ENCODE assay signal across 25 mouse cellular contexts in the genomic region with DNA sequence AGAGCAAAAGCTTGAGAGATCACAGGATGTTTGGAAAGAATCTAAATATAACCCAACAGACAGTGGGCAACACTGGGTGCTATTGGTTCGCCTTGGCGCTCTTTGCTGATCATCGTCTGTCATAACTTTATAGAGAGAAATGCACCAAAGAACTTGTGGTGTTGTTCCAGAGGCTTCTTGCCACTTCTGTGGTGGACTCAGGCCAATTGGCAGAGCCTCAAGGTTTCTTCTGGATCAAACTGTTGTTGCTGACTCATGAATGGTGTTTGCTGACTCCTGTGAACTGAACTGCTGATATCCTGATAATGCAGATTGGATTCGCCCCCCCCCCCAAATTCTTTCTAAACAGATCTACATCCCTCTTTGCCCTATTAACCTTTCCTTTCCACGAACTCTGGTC. TPM values are rescaled to one million over a fixed set of nuclear protein-coding genes. Genes with fewer than 3 reads are reported as not detected.
A peak's percentile ranks its signal among the peaks of the same experiment; 100 is the strongest.
DNase-seq lines count a peak whose midpoint lies in the region; ATAC-seq and TF ChIP-seq lines count a peak whose summit lies in the region.
"Had no signal": no experiment of that assay in that cellular context is flagged by ENCODE, and none has a peak within 500 bp of the region (broad histone marks: within the 10 kb centered on the region; RNA-seq: fewer than 3 reads in every experiment).

No protein-coding gene starts in this region.

- H3K4me3 ChIP-seq in liver, adult 2 months (ENCODE audit: insufficient read depth, low read depth, low read length), result no peak overlapping the region
- H3K4me3 ChIP-seq in liver, embryonic 11.5 days (ENCODE audit: low read depth, low read length), result no peak overlapping the region
- H3K4me3 ChIP-seq in heart, embryonic 12.5 days, result no peak overlapping the region
- H3K4me3 ChIP-seq: embryonic facial prominence, embryonic 15.5 days; forebrain, embryonic 12.5 days; heart, embryonic 10.5 days; hindbrain, embryonic 13.5 days; lung, embryonic 15.5 days had no signal

- H3K36me3 ChIP-seq in liver, adult 2 months (ENCODE audit: control insufficient read depth, insufficient read depth, low read length), result no peaks in the 10 kb centered on the region
- no peaks in the 10 kb centered on the region for H3K36me3 ChIP-seq in liver, embryonic 11.5 days (ENCODE audit: control insufficient read depth, insufficient read depth, low read length)
- no peaks in the 10 kb centered on the region for H3K36me3 ChIP-seq in heart, embryonic 12.5 days
- H3K36me3 ChIP-seq: embryonic facial prominence, embryonic 15.5 days; forebrain, embryonic 12.5 days; heart, embryonic 10.5 days; hindbrain, embryonic 13.5 days; lung, embryonic 15.5 days had no signal

- WGBS in liver, adult 2 months, result 75% methylated on average over 5 of the region's 5 CpGs
- whole genome bisulfite sequencing in liver, embryonic 11.5 days, result 88% methylated on average over 5 of the region's 5 CpGs
- WGBS in heart, embryonic 12.5 days, result 89% methylated on average over 5 of the region's 5 CpGs

- H3K27me3 ChIP-seq in liver, adult 2 months (ENCODE audit: control insufficient read depth, insufficient read depth, low read length), result no peaks in the 10 kb centered on the region
- no peaks in the 10 kb centered on the region for H3K27me3 ChIP-seq in liver, embryonic 11.5 days (replicated peaks; ENCODE audit: control insufficient read depth, insufficient read depth, low read length)
- H3K27me3 ChIP-seq in heart, embryonic 12.5 days (replicated peaks), result no peaks in the 10 kb centered on the region
- H3K27me3 ChIP-seq: embryonic facial prominence, embryonic 15.5 days; forebrain, embryonic 12.5 days; hindbrain, embryonic 13.5 days; lung, embryonic 15.5 days had no signal

- peak; percentile 6 for DNase-seq in cerebellum, postnatal 10 days
- no peak for DNase-seq in cerebellum, adult 9-11 months
- peak; percentile 79 for DNase-seq in liver, adult 2 months (ENCODE audit: extremely low read depth, low read depth, low spot score)
- no peak for DNase-seq in liver, embryonic 11.5 days (ENCODE audit: low spot score)
- peak; percentile 74 for DNase-seq in adrenal gland, postnatal 14 days
- no peak for DNase-seq in embryo, embryonic 10 days (ENCODE audit: low spot score)
- DNase-seq: cerebellum, adult 11 months; cerebellum, adult 9-10 months; gastrocnemius, postnatal 25 days; heart, adult 11 months; heart, postnatal 4 days; liver; right cerebral cortex, adult 18-20 months; spleen, adult 18-20 months; thymus, postnatal 14 days had no signal

- H3K79me2 ChIP-seq in liver, adult 2 months (ENCODE audit: control insufficient read depth, insufficient read depth, low read length), result no peaks in the 10 kb centered on the region

- ATAC-seq in liver, embryonic 11.5 days (replicated peaks; ENCODE audit: low FRiP score), result no peak
- no peak for ATAC-seq in heart, embryonic 12.5 days (ENCODE audit: insufficient number of reproducible peaks, low FRiP score)
- ATAC-seq: CD4-positive, CD25-positive, alpha-beta regulatory T cell, adult 4 months; intestine, embryonic 16.5 days; midbrain, embryonic 16.5 days had no signal

- no peak for TF ChIP-seq CTCF in liver, adult 2 months (IDR thresholded peaks at IDR 0.05; ENCODE audit: low read depth, low read length)

- TF ChIP-seq POLR2A in liver, adult 2 months (IDR thresholded peaks at IDR 0.05; ENCODE audit: extremely low read depth, insufficient read depth, low read length), result no peak

- H3K27ac ChIP-seq in liver, adult 2 months (replicated peaks; ENCODE audit: insufficient read depth, low read depth, low read length), result no peak overlapping the region
- no peak overlapping the region for H3K27ac ChIP-seq in liver, embryonic 11.5 days (ENCODE audit: low read depth, low read length)
- no peak overlapping the region for H3K27ac ChIP-seq in heart, embryonic 12.5 days (ENCODE audit: poor library complexity, severe bottlenecking)
- H3K27ac ChIP-seq: embryonic facial prominence, embryonic 15.5 days; forebrain, embryonic 12.5 days; heart, embryonic 10.5 days; hindbrain, embryonic 13.5 days; lung, embryonic 15.5 days had no signal

- no peaks in the 10 kb centered on the region for H3K9me3 ChIP-seq in liver, embryonic 11.5 days (ENCODE audit: control insufficient read depth, low read length)
- 0 out of 2 replicates have a peak, but pooled peaks cover 5% of the 10 kb centered on the region for H3K9me3 ChIP-seq in heart, embryonic 12.5 days (replicated peaks)
- H3K9me3 ChIP-seq: forebrain, embryonic 12.5 days; heart, embryonic 10.5 days; hindbrain, embryonic 13.5 days; lung, embryonic 15.5 days had no signal

- no peak overlapping the region for H3K4me2 ChIP-seq in liver, embryonic 11.5 days
- no peak overlapping the region for H3K4me2 ChIP-seq in heart, embryonic 12.5 days
- H3K4me2 ChIP-seq: embryonic facial prominence, embryonic 15.5 days; forebrain, embryonic 12.5 days; hindbrain, embryonic 13.5 days; lung, embryonic 15.5 days; midbrain, embryonic 11.5 days had no signal

- no peaks in the 10 kb centered on the region for H3K4me1 ChIP-seq in liver, adult 2 months (ENCODE audit: control insufficient read depth, insufficient read depth, low read length)
- H3K4me1 ChIP-seq in liver, embryonic 11.5 days (replicated peaks; ENCODE audit: control insufficient read depth, insufficient read depth, low read length), result no peaks in the 10 kb centered on the region
- no peaks in the 10 kb centered on the region for H3K4me1 ChIP-seq in heart, embryonic 12.5 days (replicated peaks)
- H3K4me1 ChIP-seq: embryonic facial prominence, embryonic 15.5 days; forebrain, embryonic 12.5 days; heart, embryonic 10.5 days; hindbrain, embryonic 13.5 days; lung, embryonic 15.5 days had no signal

- H3K9ac ChIP-seq in liver, adult 2 months (ENCODE audit: low read depth, low read length), result no peak overlapping the region
- H3K9ac ChIP-seq in liver, embryonic 11.5 days (ENCODE audit: low read depth, low read length), result no peak overlapping the region
- no peak overlapping the region for H3K9ac ChIP-seq in heart, embryonic 12.5 days
- H3K9ac ChIP-seq: embryonic facial prominence, embryonic 15.5 days; forebrain, embryonic 12.5 days; hindbrain, embryonic 13.5 days; lung, embryonic 15.5 days had no signal

RNA-seq across cellular contexts. Expression of gene Fndc3a, which starts 38.5 kb away (rescaled TPM):
- total RNA-seq in liver, adult 2 months (2014; rRNA removed), result 36.9 and 40.6 TPM in 2 replicates
- 25.5 and 27.9 TPM in 2 replicates for polyA plus RNA-seq in liver, adult 2 months (2012; rRNA removed)
- polyA plus RNA-seq in liver, embryonic 11.5 days (2014; fragmentation: Nextera tagmentation; extraction: Ambion mirVana), result 18.5 and 19.5 TPM in 2 replicates
- 57.9 and 59.1 TPM in 2 replicates for total RNA-seq in adrenal gland, postnatal 14 days (2021)
- 21.6 and 22.3 TPM in 2 replicates for polyA plus RNA-seq in heart, embryonic 12.5 days (2016; fragmentation: Nextera tagmentation; extraction: Ambion mirVana)

Comparison
In these comparisons a context has a peak if more than half of its experiments do, and no peak if none do; other contexts are left out.
1. DNase-seq: peak in cerebellum, postnatal 10 days (2 of 2), liver, adult 2 months (single experiment) and adrenal gland, postnatal 14 days (single experiment); none in cerebellum, adult 9-11 months (single experiment), liver, embryonic 11.5 days (single experiment) and embryo, embryonic 10 days (single experiment).